Mouse (Mus musculus): ENCODE measurements around the gene Nr1i3. TPM values are rescaled to one million over a fixed set of nuclear protein-coding genes. Genes with fewer than 3 reads are reported as not detected.

The Nr1i3 gene
- total and polyA plus RNA-seq, 3 experiments = 0.24 to 1.7 TPM; not detected in 1

DNA sequence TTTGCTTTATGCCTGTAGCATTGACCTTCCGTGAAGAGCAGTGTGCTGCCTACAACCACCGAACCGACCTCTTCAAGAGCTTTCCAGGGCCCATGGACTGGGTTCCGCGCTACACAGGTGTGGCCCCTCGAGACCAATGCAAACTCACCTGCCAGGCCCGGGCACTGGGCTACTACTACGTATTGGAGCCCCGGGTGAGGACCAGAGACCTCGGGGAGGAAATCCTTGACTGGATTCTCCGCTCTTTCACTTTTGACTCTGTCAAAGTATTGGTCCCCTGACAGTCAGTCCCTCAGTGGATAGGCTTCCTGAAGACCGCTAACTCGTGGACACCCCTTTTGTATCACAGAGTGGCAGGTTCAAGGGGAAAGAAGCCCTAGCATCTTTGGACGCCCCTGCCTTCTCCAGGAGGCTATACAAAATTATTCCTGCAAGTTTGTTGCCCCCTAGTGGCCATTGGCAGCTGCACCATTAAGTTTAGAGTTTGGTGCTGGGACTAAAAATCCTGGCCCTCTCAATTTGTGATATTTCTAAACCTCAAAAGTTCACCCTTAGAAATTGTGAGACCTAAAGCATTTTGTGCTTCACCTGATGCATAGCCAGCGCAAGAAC, 43.3 kb downstream of the Nr1i3 start (continued):
- TF ChIP-seq E2F4 (IDR thresholded peaks at IDR 0.05; ENCODE audit: borderline replicate concordance, low read depth, low read length) = no peak

- no peak for DNase-seq (ENCODE audit: low read depth, low spot score)
- Histone ChIP-seq H3K4me3 (ENCODE audit: control insufficient read depth in 1 of 2, insufficient read depth in 1 of 2, low read depth in 2 of 2, low read length in 2 of 2) (no peak overlapping the region), H3K36me3 (ENCODE audit: control insufficient read depth in 1 of 2, insufficient read depth in 2 of 2, low read length in 2 of 2) (no peaks in the 10 kb centered on the region), H3K4me1 (ENCODE audit: control insufficient read depth in 1 of 2, insufficient read depth in 2 of 2, low read length in 2 of 2) (0 out of 4 replicates have a peak, but pooled peaks cover 0 to under 1% of the 10 kb centered on the region in 2 experiments), H3K27me3 (ENCODE audit: control insufficient read depth in 1 of 2, insufficient read depth in 2 of 2, low read length in 2 of 2) (peaks cover 0 to 5% of the 10 kb centered on the region in 2 experiments; a peak in 3 of 4 replicates), H3K9ac (ENCODE audit: control insufficient read depth, low read depth, low read length, poor library complexity, severe bottlenecking) (no peak overlapping the region), H3K9me3 (replicated peaks; ENCODE audit: insufficient read depth, low read length) (no peaks in the 10 kb centered on the region), H3K79me2 (ENCODE audit: control insufficient read depth, insufficient read depth, low read length, poor library complexity) (no peaks in the 10 kb centered on the region), H3K27ac (ENCODE audit: control insufficient read depth, low read depth, low read length) (no peak overlapping the region)
- TF ChIP-seq MAFK (IDR thresholded peaks at IDR 0.05; ENCODE audit: borderline replicate concordance, low read depth, low read length) (peak; percentile 24; the same call in 1 of the 2 replicates), USF2 (IDR thresholded peaks at IDR 0.05; ENCODE audit: borderline replicate concordance in 1 of 2, insufficient read depth in 1 of 2, low read depth in 1 of 2, low read length in 2 of 2) (no peak)
Measured at GRCm38 (mm10) chr1:171257781-171258180, 44.0 kb downstream of the Nr1i3 start.

- H3K27ac ChIP-seq (ENCODE audit: control insufficient read depth, low read depth, low read length) = no peak overlapping the region
- H3K9ac ChIP-seq (ENCODE audit: control insufficient read depth, low read depth, low read length, poor library complexity, severe bottlenecking) = no peak overlapping the region
- H3K4me3 ChIP-seq (ENCODE audit: control insufficient read depth in 1 of 2, insufficient read depth in 1 of 2, low read depth in 2 of 2, low read length in 2 of 2) = no peak overlapping the region
Measured at GRCm38 (mm10) chr1:171258921-171259320, 45.2 kb downstream of the Nr1i3 start.

DNA sequence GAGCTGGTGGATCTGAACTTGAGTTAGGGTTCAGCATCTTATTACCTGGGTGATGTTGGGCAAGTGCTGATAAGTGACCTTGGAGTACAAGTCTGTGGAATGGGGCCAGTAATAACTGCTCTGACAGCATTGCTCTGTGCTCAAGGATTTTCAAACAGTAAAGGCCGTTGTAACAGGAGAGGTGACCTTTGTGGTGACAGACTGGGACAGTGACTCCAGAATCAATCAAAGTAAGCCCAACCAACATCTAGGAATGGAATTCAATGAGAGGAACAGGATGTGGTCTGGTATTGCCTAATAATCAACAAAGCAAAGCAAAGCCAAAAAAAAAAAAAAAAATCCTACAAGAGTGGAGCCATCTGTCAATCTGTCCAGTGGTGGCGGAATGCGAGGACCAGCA, 46.5 kb downstream of the Nr1i3 start:
- H3K27me3 ChIP-seq (ENCODE audit: control insufficient read depth in 1 of 2, insufficient read depth in 2 of 2, low read length in 2 of 2) = peaks cover 0 to 2% of the 10 kb centered on the region in 2 experiments; a peak in 3 of 4 replicates
- peaks cover 0 to 6% of the 10 kb centered on the region in 2 experiments; a peak in 1 of 4 replicates for H3K4me1 ChIP-seq (ENCODE audit: control insufficient read depth in 1 of 2, insufficient read depth in 2 of 2, low read length in 2 of 2)
- no peak overlapping the region for H3K4me3 ChIP-seq (ENCODE audit: control insufficient read depth in 1 of 2, insufficient read depth in 1 of 2, low read depth in 2 of 2, low read length in 2 of 2)
- H3K36me3 ChIP-seq (ENCODE audit: control insufficient read depth in 1 of 2, insufficient read depth in 2 of 2, low read length in 2 of 2) = peaks cover 0 to 3% of the 10 kb centered on the region in 2 experiments; a peak in 2 of 4 replicates
- H3K9me3 ChIP-seq (replicated peaks; ENCODE audit: insufficient read depth, low read length) = no peaks in the 10 kb centered on the region
- H3K9ac ChIP-seq (ENCODE audit: control insufficient read depth, low read depth, low read length, poor library complexity, severe bottlenecking) = no peak overlapping the region
- no peak overlapping the region for H3K27ac ChIP-seq (ENCODE audit: control insufficient read depth, low read depth, low read length)
- TF ChIP-seq ZC3H11A (IDR thresholded peaks at IDR 0.05; ENCODE audit: low read depth, low read length) = no peak
- no peak for TF ChIP-seq UBTF (IDR thresholded peaks at IDR 0.05; ENCODE audit: borderline replicate concordance, insufficient read depth, low read depth, low read length)
- TF ChIP-seq GATA1 (IDR thresholded peaks at IDR 0.05; ENCODE audit: low read depth, low read length) = no peak
- TF ChIP-seq ETS1 (IDR thresholded peaks at IDR 0.05; ENCODE audit: low read depth, low read length) = no peak
- no peak for TF ChIP-seq USF2 (IDR thresholded peaks at IDR 0.05; ENCODE audit: borderline replicate concordance in 1 of 2, insufficient read depth in 1 of 2, low read depth in 1 of 2, low read length in 2 of 2)
- TF ChIP-seq POLR2A (IDR thresholded peaks at IDR 0.05; ENCODE audit: control insufficient read depth in 1 of 2, insufficient read depth in 1 of 2, low read depth in 1 of 2, low read length in 2 of 2, poor library complexity in 1 of 2) = no peak
- TF ChIP-seq GABPA (IDR thresholded peaks at IDR 0.05; ENCODE audit: low read depth, low read length) = no peak
- TF ChIP-seq POLR2AphosphoS2 (IDR thresholded peaks at IDR 0.05; ENCODE audit: low read length) = no peak
- no peaks in the 10 kb centered on the region for H3K79me2 ChIP-seq (ENCODE audit: control insufficient read depth, insufficient read depth, low read length, poor library complexity)
- no peak for DNase-seq (ENCODE audit: low read depth, low spot score)

More at GRCm38 (mm10) chr1:171258921-171259320, 45.2 kb downstream of the Nr1i3 start:
- Histone ChIP-seq H3K27me3 (ENCODE audit: control insufficient read depth in 1 of 2, insufficient read depth in 2 of 2, low read length in 2 of 2) (peaks cover 0 to 3% of the 10 kb centered on the region in 2 experiments; a peak in 3 of 4 replicates), H3K9me3 (replicated peaks; ENCODE audit: insufficient read depth, low read length) (no peaks in the 10 kb centered on the region), H3K79me2 (ENCODE audit: control insufficient read depth, insufficient read depth, low read length, poor library complexity) (no peaks in the 10 kb centered on the region), H3K36me3 (ENCODE audit: control insufficient read depth in 1 of 2, insufficient read depth in 2 of 2, low read length in 2 of 2) (peaks cover 0 to 3% of the 10 kb centered on the region in 2 experiments; a peak in 2 of 4 replicates), H3K4me1 (ENCODE audit: control insufficient read depth in 1 of 2, insufficient read depth in 2 of 2, low read length in 2 of 2) (peaks cover 0 to 6% of the 10 kb centered on the region in 2 experiments; a peak in 1 of 4 replicates)
- no peak for DNase-seq (ENCODE audit: low read depth, low spot score)
- no peak for TF ChIP-seq ZC3H11A (IDR thresholded peaks at IDR 0.05; ENCODE audit: low read depth, low read length)
- no peak for TF ChIP-seq SIN3A (IDR thresholded peaks at IDR 0.05; ENCODE audit: low read length)
- TF ChIP-seq USF1 (IDR thresholded peaks at IDR 0.05; ENCODE audit: low read depth, low read length) = no peak
- no peak for TF ChIP-seq TCF12 (IDR thresholded peaks at IDR 0.05; ENCODE audit: low read depth, low read length)
- TF ChIP-seq MAX (IDR thresholded peaks at IDR 0.05; ENCODE audit: low read length) = no peak
- no peak for TF ChIP-seq CTCF (IDR thresholded peaks at IDR 0.05 in 2 of 3, conservative IDR thresholded peaks at IDR 0.05 in 1 of 3; ENCODE audit: control insufficient read depth in 1 of 3, insufficient read depth in 1 of 3, low read depth in 2 of 3, low read length in 3 of 3, poor library complexity in 1 of 3, severe bottlenecking in 1 of 3)
- TF ChIP-seq POLR2A (IDR thresholded peaks at IDR 0.05; ENCODE audit: control insufficient read depth in 1 of 2, insufficient read depth in 1 of 2, low read depth in 1 of 2, low read length in 2 of 2, poor library complexity in 1 of 2) = no peak
- no peak for TF ChIP-seq GATA1 (IDR thresholded peaks at IDR 0.05; ENCODE audit: low read depth, low read length)
- TF ChIP-seq MAFK (IDR thresholded peaks at IDR 0.05; ENCODE audit: borderline replicate concordance, low read depth, low read length) = no peak
- no peak for TF ChIP-seq CHD1 (IDR thresholded peaks at IDR 0.05; ENCODE audit: low read depth, low read length)
- no peak for TF ChIP-seq ELF1 (IDR thresholded peaks at IDR 0.05; ENCODE audit: low read depth, low read length)
- TF ChIP-seq USF2 (IDR thresholded peaks at IDR 0.05; ENCODE audit: borderline replicate concordance in 1 of 2, insufficient read depth in 1 of 2, low read depth in 1 of 2, low read length in 2 of 2) = no peak
- no peak for TF ChIP-seq EP300 (IDR thresholded peaks at IDR 0.05; ENCODE audit: low read depth in 1 of 2, low read length in 2 of 2)
- TF ChIP-seq TAL1 (IDR thresholded peaks at IDR 0.05; ENCODE audit: low read length) = no peak
- TF ChIP-seq TBP (IDR thresholded peaks at IDR 0.05; ENCODE audit: low read depth, low read length) = no peak
- TF ChIP-seq MYB (IDR thresholded peaks at IDR 0.05; ENCODE audit: low read depth, low read length) = no peak
- TF ChIP-seq KAT2A (conservative IDR thresholded peaks at IDR 0.05; ENCODE audit: low read depth, low read length) = no peak

Data from MEL (cell line).